Mouse (Mus musculus): ENCODE measurements around the gene Clybl.

The Clybl gene

DNA sequence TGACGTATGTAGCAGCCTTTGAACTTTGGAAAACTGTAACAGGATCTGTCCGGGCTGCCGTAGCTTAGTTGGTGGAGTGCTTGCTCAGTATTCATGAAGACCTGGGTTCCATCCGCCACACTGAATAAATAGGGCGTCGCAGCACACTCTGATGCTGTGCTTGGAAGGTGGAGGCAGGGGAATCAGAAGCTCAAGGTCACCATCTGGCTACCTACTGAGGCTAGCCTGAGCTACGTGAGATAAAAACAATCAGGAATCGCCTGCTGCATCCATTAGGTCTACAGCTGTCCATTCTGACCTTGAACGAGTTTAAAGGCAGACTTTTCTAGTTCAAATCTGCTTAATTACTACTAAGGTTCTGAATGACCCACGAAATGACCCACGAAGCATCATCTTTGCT, 118.8 kb downstream of the Clybl start:
- DNase-seq (ENCODE audit: low spot score in 2 of 2), result no peak

DNA sequence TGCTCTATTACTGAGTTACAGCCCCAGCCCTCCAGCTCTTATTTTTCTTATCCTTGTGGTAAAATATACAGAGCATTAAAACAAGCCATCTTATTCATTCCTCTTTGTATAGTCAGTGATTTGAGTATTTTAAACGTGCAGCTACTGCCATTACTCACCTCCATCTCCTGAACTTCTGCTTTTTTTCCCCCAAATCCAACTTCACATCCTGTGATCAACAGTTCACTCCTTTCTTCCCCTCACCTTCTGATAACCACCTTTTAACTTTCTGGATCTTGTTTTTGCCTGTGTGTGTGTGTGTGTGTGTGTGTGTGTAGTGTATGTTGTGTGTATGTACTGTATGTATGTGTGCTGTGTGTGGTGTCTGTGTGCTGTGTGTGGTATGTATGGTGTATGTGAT, 122.3 kb downstream of the Clybl start:
- DNase-seq (ENCODE audit: low spot score in 2 of 2), result no peak

DNA sequence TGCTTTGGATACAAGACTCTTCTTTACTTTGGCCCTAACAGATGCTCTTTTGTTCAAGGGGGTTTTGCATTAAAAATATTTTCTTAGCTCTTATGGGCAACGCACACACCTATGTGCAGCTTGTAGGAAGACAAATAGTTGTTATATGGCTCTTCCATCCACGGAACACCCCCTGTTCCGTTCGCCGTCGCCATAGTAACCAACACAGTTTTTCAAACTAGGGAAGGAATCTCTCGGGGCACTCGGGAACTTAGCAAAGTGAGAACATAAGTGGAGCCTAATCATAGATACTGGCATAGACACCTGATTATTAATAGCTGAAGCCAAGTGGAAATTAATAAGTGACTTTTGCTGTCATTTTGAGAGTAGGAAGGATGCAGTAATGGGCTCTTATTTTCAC, 123.6 kb downstream of the Clybl start:
- no peak for DNase-seq (ENCODE audit: low spot score in 2 of 2)

DNA sequence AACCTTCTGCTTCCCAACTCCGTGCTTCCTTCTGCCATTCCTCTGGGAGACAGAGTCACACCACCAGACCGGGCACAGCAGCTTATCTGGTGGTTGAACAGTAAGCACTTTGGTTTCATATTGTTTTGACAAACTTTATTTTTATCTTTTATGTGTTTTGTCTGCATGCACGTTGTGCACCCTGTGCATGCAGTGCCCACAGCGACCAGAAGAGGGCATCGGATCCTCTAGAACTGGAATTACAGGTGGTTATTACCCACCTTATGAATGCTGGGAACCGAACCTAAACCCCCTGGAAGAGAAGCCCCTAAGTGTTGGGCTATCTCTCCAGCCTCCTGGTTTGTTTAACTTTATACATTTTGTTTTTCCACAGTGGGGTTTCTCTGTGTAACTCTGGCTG, 130.9 kb downstream of the Clybl start:
- DNase-seq (ENCODE audit: low spot score in 2 of 2), result no peak

DNA sequence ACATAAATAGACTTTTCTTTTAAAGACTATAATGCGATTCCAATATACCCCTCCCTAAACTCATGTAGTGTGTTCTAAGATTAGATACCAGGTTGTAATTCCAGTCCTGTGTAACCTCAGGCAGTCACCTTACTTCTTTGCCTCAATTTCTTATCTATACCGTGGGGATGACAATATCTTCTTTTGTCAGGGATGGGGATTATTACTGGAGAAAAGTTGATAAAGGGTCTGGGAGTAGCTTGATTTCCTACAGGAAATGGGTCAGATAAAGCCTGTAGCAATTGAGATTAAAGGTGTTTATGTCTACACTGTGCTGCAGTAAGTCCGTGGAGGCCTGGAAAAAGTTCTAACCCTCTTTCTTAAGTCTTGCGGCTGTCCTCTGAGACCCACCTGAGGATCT, 131.8 kb downstream of the Clybl start:
- DNase-seq (ENCODE audit: low spot score in 2 of 2), result no peak

DNA sequence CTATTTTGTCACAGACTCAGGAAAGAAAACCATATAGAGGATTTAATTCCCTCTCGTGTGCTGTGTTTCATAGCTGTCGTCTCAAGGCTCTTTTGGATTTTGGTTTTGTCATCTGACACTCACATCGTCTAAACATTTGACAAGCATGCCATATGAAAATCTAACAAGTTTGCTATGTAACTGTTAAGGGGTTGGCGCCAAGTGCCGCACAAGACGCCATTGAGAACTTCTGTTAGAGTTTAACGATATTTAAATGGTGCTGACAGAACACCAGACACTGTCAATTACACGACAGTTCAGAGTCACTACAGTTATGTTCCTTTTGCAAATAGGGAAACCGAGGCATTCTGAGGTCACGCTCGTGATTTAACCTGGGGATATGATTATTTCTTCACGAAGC, 134.2 kb downstream of the Clybl start:
- no peak for DNase-seq (ENCODE audit: low spot score in 2 of 2)

DNA sequence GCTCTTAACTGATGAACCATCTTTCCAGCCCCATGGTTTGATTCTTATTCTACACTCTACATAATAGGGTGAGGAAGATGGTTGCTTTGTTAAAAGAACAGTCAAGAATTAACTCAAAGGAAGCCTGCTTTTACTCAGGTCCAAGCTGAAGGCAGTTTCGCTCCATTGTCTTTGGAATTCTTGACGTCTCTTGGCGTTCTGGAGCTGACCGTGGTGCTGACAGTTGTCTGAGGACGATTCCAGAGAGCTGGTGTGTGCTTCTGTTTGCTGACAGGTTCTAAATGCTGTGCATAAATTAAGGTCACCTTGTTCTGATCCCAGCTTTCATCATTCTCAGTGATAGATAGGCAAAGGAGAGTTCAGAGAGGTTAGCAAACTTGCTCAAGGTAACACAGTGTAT, 140.6 kb downstream of the Clybl start:
- no peak for DNase-seq (ENCODE audit: low spot score in 2 of 2)

DNA sequence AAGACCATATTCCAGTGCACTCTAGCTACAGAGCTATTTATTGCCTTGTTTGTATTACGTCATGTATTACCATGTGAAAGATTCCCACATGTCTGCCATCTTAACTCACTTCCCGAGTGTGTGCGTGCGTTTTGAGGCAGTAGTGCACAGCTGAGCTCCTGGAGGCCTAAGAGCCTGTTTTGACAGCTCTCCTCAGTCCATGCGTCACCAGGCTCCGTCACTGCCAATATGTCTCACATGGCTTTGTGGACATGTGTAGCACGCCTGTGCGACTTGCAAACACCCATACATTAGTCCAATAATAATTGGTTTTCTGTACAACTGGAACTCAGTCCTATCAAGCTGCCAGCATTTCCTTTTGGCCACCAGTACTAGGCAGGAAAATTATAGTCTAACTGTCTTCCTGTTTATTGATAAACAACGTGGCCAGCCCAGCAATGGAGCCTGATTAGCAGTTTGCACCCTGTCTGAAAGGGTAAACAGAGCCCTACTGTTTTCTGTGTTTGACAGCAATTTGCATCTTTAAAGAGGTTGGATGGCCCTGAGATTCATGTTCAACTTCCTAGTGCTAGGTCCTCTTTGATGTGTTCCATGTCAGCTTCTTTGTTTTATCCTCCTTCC, 142.4 kb downstream of the Clybl start:
- no peak for DNase-seq (ENCODE audit: low spot score in 2 of 2)

DNA sequence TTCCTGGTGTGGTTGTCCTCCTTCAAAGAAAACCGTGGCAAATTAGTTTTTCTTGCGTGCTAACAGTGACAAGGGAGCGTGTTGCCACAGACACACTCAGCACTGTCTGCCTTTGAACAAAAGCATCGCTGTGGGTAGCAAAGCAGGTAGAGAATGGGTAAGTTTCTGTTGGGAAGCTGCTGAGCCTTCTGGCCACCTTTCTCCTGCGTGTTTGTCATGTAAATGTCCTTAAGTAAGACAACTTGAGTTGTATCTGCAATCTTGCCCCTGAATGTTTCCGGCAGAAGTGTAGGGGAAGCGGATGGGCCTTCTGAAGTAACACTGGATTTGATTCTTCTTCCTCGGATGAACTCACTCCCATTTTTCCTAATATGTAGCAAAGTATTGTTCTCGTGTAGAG, 148.6 kb downstream of the Clybl start:
- no peak for DNase-seq (ENCODE audit: low spot score in 2 of 2)

DNA sequence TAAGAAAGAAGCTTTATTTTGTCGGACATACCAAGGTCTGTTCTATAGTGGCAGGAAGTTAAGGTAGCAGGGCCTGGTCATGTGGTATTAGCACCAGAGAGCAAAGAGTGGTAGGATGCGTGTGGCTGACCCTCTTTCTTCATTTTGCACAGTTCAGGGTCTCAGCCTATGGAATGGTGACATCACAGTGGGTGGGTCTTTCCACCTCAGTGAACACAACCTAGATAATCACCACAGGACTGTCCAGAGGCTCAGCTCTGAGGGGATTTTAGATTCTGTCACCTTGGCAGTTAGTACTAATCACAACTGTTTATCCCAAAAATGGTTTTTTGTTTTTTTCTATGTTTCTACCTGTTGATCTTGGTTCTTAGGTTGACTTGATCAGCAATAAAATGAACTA, 149.2 kb downstream of the Clybl start:
- DNase-seq (ENCODE audit: low spot score in 2 of 2), result no peak

DNA sequence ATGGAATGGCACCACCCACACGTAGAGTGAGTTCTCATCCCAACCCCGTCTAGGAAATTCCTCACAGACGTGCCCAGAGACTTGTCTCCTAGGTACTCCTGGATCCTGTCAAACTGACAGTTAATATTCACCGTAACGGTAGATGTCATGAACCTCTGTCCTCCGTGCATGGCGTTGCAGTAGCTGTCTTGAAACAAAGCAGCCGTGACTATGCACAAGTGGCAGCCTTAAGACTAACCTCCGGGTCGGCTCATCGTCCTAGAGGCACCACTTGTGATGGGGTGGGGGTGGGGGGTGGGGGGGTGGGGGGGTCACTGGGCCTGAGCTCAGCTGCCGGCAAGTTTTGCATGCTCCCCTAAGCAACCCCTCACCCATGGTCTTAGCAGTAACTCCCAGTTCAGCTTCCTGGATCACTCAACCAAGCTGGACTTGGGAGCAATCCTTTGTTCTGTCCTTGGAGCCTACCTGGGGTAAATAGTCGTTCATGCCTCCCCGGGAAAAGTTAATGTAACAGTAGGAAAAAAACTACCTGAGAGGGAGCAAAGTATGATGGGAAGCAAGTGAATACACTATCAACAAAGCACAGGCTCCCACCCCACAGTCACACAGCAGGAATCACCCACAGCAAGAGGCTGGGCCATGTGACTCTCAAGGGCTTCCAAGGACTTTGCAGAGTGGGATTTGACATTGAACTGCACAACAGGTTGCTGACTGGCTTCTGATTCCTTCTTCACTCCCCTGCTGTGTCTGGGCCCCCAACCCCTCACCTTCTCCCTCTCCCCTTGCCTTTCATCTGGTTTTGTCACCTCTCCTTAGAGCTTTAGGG, 150.3 kb downstream of the Clybl start:
- no peak for DNase-seq (ENCODE audit: low spot score in 2 of 2)

DNA sequence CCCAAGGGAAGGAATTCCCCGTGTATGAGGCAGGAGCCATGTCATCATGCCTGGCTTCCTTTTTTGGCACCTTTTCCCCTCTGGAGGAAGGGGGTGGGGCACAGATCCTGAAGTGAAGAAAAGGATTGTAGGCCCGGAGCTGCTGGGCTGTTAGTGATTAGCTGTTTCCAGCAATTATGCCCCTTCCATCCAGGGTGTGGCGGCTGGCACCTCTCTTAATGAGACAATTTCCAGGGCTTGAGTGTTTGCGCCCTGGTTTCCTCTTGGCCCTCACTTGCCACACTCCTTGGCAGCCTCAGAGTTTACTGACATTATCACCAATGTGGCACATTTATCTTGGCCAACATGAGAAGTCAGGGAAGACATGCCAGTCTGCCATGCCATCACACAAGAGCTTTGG, 155.5 kb downstream of the Clybl start:
- no peak for DNase-seq (ENCODE audit: low spot score in 2 of 2)

DNA sequence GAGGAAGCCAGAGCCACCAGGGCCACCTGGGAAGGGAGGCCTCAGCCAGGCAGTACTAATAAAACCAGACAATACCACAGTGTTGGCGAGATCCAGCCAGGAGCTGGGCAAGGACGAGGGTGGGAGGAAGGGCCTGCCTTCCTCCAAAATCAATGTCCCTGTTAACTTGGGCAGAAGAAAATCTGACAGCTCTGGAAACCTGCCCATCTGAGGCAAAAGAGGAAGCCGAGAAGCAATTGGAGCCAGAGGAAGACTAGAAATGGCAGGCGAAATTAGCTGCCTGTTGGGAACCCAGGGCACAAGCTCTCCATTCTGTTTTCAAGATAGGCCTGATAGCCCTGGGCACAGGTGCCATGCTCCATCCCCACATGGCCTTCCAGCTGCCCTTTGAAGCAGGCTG, 157.3 kb downstream of the Clybl start:
- DNase-seq (ENCODE audit: low spot score in 2 of 2), result no peak

DNA sequence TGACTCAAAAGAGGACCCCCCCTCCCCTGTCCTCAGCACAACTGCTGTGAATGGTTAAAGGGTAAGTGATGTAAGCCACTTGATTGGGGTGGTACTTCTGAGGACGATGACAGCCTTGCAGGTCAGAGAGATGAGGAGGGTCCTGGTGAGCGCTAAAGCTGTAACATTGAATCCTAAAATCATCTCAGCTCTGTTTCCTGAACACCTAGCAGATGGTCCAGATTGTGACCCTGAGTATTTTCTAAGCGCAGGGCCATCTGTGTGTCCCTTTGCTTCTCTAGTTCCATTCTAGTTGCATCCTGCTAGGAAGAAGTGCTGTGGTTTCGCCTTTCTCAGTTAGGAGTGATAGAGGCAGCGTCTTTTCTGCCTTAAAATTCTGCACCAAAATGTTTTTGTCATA, 158.6 kb downstream of the Clybl start:
- DNase-seq (ENCODE audit: low spot score in 2 of 2), result no peak

DNA sequence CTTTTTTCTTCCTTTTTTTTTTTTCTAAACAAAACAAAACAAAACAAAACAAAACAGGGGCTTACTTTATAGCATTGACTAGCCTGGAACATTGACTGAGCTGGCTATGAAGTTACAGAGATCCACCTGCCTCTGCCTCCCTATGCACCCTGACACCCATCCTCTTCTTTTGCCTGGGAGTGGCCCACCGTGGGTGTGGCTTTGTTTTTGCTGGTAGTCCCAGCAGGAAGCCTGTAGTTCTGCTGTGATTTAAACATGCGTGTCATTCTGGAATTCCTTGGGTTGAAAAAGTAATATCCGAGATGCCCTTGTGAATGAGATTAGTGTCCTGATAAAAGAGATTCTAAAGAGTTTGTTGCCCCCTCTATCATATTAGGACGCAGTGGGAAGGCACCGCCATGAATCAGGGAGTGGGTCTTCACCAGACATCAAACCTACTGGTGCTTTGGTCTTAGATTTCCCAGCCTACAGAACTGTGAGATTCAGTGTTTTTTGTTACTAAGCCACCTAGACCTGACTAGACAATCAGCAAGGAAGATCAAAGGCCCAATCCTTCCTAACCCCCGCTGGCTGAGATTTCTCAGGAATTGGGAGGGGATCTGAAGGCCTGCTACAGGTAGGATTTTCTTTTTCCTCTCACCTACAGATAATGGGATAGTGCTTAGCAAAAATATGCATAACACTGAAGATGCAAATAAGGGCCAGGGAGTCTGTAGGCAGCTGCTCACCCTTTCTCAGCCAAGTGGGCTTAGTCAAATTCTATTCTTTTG, 160.3 kb downstream of the Clybl start:
- DNase-seq (ENCODE audit: low spot score in 2 of 2), result no peak

DNA sequence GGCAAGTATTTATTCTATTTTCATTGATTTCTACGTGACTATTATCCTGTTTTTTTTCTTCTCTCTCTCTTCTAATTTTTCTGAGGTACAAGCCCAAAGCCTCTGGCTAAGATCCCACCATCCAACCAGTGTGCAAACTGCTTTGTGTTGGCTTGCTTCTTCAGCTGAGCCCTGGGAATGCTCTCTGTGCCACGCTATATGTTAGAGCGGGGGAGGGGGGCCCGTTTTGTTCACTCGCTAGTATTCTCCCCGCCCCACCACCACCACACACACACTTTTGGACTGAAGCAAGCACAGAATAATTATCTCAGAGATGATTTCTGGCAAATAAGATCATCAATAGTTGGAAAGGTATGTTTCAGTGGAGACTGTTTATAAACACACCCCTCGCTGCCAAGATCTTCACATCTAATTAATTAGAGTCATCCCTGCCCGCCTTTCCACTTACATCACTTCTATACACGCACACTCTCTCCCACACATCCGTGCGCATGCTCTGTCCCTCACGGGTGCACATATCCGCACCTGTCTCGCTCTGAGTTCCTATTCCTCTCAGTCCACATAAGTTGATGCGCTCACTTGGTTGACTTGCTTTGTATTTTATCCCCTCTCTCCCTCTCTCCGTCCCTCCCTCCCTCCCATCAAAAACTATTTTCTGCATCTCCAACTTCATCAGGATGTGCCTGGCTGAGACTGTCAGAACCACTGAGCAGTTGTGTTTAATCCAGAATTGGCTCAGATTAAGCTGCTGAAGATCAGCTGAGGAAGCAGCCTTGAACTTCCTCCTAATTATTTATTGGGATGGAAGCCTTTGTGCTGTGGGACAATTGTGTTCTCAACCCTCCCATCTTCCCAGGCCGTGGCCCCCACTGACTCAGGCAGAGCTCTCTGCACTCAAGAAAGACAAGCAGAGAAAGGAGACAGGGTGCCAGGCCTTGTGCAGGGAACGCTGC, 163.0 kb downstream of the Clybl start:
- DNase-seq (ENCODE audit: low spot score in 2 of 2), result no peak

DNA sequence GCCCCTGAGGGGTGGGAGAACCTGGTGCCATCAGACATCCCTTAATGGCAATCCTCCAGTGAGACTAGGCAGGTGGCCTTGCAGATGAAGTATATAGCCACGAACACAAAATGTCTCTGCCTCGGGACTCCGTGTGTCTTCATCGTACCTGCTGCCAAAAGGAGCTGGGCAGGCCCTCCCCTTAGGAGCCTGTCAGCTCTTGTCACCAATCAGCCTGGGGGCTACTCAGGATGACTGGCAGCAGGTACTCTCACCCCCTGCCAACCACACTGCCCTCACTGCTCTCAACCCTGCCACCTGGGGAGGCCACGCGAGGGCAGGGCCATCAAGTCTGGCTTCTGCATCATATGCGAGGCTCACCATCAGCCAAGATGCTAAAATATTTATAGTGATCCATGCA, 166.6 kb downstream of the Clybl start:
- no peak for DNase-seq (ENCODE audit: low spot score in 2 of 2)

DNA sequence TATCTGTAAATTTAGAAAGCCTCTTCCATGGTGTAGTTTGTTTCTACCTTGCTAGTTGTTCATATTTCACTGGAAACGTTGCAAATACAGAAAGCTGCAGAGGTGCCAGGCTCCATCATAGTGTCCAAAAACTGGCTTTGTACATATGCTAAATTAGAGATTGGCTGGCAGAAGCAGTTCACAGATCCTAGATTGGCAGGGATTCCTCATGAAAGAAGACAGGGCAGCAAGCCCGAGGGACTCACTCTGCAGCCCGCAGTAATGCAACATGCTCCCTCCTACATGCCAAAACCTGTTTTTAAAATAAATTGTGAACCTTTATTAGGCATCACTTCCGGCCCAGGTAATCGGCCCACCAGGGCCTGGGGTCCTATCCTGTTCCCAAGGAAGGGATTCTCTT, 167.8 kb downstream of the Clybl start:
- DNase-seq (ENCODE audit: low spot score in 2 of 2), result no peak

DNA sequence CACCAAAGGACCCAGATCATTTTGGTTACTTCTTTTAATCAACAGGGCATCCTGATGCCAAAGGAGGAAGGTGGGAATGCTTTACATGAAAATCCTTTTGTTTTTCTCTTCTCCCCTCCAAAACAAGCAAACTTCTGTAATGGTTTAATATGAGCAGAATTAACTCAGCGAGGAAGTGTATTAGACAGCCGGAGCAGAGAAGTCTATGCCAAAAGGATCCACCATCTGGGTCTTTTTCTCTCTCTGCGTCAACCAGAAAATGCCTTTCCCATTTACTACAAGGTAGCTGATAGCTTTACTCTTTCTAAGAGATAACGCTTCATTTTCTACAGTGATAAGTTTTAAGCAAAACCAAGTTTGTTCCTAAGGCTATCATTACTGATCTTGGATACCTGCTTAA, 168.3 kb downstream of the Clybl start:
- no peak for DNase-seq (ENCODE audit: low spot score in 2 of 2)

DNA sequence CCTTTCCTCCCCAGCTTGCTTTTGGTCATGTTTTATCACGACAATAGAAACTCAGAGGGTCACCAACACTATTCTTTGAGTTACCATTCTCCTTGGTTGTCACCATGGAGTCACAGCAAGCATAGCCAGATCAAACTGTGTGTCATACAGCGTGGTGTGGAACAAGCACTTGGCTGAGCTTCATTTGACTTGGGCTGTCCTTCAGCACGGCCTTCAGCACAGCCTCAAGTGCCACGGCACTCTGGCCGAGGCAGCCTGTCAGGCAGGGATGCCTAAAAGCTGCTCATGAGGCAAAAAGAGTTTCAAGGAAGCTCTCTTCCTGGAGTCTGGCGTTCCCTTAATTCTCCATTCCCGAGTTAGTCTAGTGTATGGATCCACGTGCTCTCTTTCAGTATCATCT, 169.3 kb downstream of the Clybl start:
- DNase-seq (ENCODE audit: low spot score in 2 of 2), result no peak

DNA sequence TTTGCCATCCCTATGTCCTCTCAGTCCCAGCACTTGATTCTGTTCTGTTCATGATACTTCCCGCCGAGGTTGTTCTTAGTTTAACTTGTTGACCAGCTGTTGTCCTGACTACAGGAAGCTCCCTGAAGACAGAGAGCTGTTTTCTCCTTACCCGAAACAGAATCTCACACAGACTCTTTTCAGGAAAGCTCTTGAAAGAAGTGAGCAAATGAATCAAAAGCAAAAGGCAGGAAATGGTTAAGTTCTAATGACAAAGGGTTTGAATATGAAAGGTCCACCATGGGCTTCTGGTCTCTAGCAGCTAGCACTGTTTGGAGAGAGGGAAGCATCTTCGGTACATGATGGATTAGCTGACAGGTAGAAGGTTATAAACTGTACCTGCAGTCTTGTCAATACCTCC, 175.8 kb downstream of the Clybl start:
- no peak for DNase-seq (ENCODE audit: low spot score in 2 of 2)

DNA sequence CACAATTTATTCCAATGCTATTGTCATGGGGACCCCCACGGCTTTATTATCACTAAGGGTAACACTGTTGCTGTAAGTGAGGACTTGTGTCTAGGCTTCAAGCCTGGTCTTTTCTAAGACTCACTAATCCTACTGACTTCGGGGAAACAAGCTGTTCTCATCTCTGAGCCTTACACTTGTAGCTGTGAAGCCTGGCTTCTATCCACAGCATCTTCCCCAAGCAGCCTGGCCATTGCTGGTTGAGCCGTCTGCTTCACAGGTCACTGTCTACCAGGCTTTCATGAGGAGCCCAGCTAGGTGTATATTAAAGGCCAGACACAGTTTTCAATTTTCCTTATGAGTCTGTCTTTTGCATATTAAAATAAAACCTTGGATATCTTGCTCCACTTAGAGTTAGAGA, 177.1 kb downstream of the Clybl start:
- DNase-seq (ENCODE audit: low spot score in 2 of 2), result no peak

Measured in spleen, postnatal 10 days (tissue).